Mouse (Mus musculus) CD8-positive naive resting alpha-beta T cell, adult 2 months (primary cell): ENCODE results near the gene Defb6.

ENCODE experiments used
- DNase-seq, 2 experiments: peaks; one replicate each; pipeline ENCODE4 v3.0.0; 2022; ENCODE audit warnings: low read depth in 2 of 2, low spot score in 2 of 2

Defb6 gene

GRCm38 (mm10) chr8:19225161-19225560, at the start of gene Defb6:
TSS of gene Defb6 (plus strand) at chr8:19225478.
- no peak for DNase-seq

- no peak for DNase-seq
Measured at GRCm38 (mm10) chr8:19238101-19238500, 12.8 kb downstream of the Defb6 start.

- no peak for DNase-seq
Measured at GRCm38 (mm10) chr8:19239616-19240015, 14.3 kb downstream of the Defb6 start, which contains the start of gene Defb46. TSS of gene Defb46 (plus strand) at chr8:19239916.

GRCm38 (mm10) chr8:19247280-19247679, 22.0 kb downstream of the Defb6 start, which contains the start of gene Defb5:
TSS of gene Defb5 (plus strand) at chr8:19247580.
- DNase-seq: no peak

- DNase-seq: no peak
Measured at GRCm38 (mm10) chr8:19258136-19258535, 32.9 kb downstream of the Defb6 start.

GRCm38 (mm10) chr8:19259667-19260066, 34.4 kb downstream of the Defb6 start:
- DNase-seq: no peak
